Mouse (Mus musculus) lung, adult 2 months (tissue): Measurements from ENCODE around the gene Gm26566. TPM values are rescaled to one million over a fixed set of nuclear protein-coding genes. Genes with fewer than 3 reads are reported as not detected.

Experiments used
- DNase-seq: peaks from one replicate; pipeline ENCODE4 v3.0.0; 2022
- H3K4me1 ChIP-seq: fragments of 200-500 bp; 2 replicates; pipeline ENCODE4 v1.6.1; 2011; ENCODE audit warnings: low read length; ENCODE audit not compliant: control insufficient read depth, insufficient read depth
- H3K4me3 ChIP-seq: fragments of 200-500 bp; replicated peaks from 2 replicates; pipeline ENCODE3; 2011; ENCODE audit warnings: low read depth, mild to moderate bottlenecking, control low read depth, low read length; ENCODE audit errors: extremely low read depth
- CTCF ChIP-seq: fragments of 200-500 bp; IDR thresholded peaks from 2 replicates; pipeline ENCODE4 v1.5.1; 2011; ENCODE audit warnings: mild to moderate bottlenecking, low read length, control low read depth; ENCODE audit not compliant: insufficient read depth
- POLR2A ChIP-seq: fragments of 200-500 bp; IDR thresholded peaks from 2 replicates; pipeline ENCODE4 v1.6.1; 2011; ENCODE audit warnings: low read depth, mild to moderate bottlenecking, control low read depth, low read length, borderline replicate concordance; ENCODE audit errors: extremely low read depth
- WGBS: fragments of 180-500 bp; shearing (Covaris S2); methylation state at CpG from one replicate; pipeline ENCODE4 v1.1.7; 2018; 5-methylcytosine and 5-hydroxymethylcytosine counted together
- polyA plus RNA-seq: library from polyadenylated mRNA; depleted of rRNA; stranded (reverse); fragments of >200 nt; gene quantifications from 2 replicates; pipeline ENCODE4 v1.2.3, GENCODE M21; 2012

The Gm26566 gene
- polyA plus RNA-seq, 1 experiment: 0.19 TPM

DNA sequence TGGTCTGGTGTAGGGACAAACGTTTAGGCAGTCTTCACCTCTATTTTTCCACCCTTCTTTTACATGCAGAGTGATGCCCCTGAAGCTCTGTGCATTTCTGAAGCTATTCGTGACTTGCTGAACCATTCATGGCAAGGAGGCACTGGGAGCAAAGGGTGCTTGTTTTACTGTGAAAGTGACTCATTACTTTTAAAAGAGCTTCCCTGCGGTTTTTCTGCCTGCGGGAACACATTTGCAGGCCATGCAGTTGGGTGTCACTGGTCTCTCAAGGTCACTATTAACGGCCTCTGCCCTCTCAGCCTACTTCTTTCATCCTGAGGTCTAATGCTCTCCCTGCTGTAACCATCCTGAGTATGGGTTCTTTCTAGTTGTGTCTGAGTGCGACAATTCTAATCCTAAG lies 24.5 kb upstream of the Gm26566 start:
- no peak overlapping the region for H3K4me3 ChIP-seq
- 66% methylated on average over 6 of the region's 6 CpGs for WGBS
- no peak for TF ChIP-seq POLR2A
- TF ChIP-seq CTCF: no peak
- H3K4me1 ChIP-seq: no peaks in the 10 kb centered on the region
- DNase-seq: no peak

DNA sequence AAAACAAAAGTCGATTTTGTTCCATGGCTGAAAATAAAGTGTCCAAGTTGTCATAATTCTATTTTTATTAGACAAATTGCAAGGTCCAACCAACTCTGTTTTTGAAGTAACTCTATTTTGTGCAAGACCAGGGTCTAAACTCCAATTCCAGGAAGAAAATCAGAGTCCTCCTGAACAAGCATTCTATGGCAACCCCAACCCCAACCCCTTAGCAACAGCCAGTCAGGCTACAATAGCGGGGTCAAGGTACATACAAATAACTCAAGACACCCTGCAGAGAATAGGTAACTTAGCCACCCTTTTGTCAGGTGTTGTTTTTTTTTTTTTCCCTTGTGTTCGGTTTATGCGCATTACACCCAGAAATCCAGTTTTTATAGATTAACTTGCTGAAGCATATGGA lies 23.9 kb upstream of the Gm26566 start:
- no peak for TF ChIP-seq POLR2A
- TF ChIP-seq CTCF: no peak
- WGBS: 81% methylated on average over 4 of the region's 4 CpGs
- Histone ChIP-seq H3K4me1 (no peaks in the 10 kb centered on the region), H3K4me3 (no peak overlapping the region)
- no peak for DNase-seq

DNA sequence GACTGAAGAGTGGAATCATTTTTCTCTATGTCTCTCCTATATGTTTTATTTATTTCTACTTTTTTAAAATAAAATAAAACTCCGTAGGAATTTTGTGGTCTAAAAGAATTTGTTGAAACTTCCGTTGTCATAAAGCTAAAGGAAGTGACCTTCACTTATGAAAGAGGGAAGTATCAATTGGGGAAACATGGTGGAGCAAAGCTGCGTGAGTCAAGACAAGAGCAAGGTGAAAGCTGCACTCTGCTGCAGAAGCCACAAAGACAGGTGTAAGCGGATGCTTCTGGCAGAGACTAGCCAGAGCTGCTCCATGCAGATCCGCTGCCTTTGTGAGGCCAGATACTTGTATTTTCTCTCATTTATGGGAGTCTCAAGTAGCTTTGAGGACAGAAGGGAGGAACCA lies 22.8 kb upstream of the Gm26566 start:
- TF ChIP-seq POLR2A: no peak
- no peak for TF ChIP-seq CTCF
- 68% methylated on average over 5 of the region's 5 CpGs for WGBS
- H3K4me1 ChIP-seq: no peaks in the 10 kb centered on the region
- no peak for DNase-seq
- no peak overlapping the region for H3K4me3 ChIP-seq

DNA sequence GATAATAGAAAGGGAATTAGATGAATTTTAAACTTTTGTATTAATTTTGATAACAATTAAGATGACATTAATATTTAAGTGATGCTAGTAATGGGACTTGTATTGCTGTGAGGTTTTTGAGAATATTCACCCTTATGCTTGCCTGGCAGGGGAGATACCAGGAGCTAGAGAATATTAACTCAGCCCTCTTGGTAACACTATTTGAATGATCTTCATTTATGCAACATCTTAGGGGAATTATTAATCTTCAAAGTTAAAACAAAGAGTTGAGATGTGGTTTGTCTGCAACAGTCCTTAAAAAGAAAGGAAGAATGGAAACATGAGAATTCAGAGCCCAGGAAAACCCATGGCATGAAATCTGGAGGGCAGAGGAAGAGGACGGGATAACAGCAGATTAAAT lies 22.3 kb upstream of the Gm26566 start:
- DNase-seq: no peak
- 92% methylated on average over 1 of the region's 1 CpGs for WGBS
- TF ChIP-seq POLR2A (no peak), CTCF (no peak)
- Histone ChIP-seq H3K4me3 (no peak overlapping the region), H3K4me1 (no peaks in the 10 kb centered on the region)

DNA sequence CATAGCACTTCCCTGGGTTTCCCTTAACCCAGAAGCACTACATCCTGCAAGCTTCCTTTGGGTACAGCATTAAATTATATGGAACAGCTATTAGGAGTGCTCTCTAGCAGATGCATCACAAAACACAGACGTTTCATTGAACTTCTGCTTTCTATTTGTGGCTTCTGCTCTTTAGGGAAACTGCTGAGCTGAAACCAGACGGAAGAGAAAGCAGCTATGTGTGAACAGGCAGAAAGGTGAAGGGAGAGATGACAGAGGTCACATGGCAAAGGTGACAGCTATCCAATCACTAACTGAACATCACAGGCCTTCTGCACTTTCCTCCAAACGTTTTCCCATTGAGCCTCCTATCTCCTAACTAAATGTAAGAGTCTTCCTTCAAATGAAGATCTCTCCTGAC lies 15.7 kb upstream of the Gm26566 start:
- 29% methylated on average over 3 of the region's 3 CpGs for WGBS
- DNase-seq: no peak
- TF ChIP-seq POLR2A (no peak), CTCF (no peak)
- Histone ChIP-seq H3K4me3 (no peak overlapping the region), H3K4me1 (no peaks in the 10 kb centered on the region)

DNA sequence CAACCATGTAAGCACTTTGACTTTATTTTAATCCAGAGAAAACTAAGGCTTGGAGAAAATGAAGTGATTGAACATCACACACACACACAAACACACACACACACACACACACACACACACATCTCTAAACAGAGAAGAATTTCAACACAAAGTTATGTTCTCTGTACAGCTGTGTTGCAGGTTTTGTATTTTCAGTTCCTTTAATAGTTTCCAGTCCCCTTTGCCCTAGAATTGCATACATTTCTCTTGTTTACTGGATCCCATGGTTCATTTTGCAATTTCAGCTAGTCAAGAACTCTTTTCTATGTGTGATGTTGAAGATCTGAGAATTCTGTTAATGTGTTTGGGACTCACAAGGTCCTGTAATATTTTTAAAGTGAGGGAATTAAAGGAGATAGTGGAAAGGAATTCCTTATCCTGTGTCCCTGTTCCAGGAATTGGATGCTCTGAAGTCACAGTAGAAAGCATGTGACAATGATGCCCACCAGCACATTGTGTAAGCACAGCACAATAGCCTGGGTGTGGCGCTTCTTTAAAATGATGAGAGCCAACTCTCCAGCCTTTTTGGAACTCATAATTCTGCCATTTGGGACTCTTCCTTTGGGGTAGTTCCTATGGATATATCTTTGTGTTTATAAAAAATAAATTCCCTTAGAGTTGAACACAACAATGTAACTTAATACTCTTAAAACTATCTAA lies 14.3 kb upstream of the Gm26566 start:
- Histone ChIP-seq H3K4me1 (no peaks in the 10 kb centered on the region), H3K4me3 (no peak overlapping the region)
- 74% methylated on average over 1 of the region's 1 CpGs for WGBS
- DNase-seq: no peak
- TF ChIP-seq POLR2A: no peak
- TF ChIP-seq CTCF: no peak

DNA sequence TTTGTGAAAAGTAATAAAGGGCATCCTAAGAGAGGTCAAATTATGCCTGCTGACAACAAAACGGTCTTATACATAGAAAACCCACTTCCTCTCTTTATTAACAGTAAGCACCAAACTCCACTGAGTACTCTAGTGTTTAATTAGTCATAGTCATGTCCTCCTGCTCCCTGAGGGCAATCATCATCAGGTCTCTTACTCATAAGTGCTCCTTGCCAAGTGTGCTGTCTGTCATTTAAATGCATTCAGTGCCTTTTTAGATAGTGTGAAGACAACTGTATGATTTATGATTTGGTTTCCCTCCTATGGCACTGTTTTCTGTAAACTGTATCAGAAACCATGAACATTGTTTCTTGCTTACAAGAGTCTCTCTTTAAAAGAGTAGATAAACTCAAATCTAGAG lies 7.3 kb upstream of the Gm26566 start:
- TF ChIP-seq POLR2A (no peak), CTCF (no peak)
- 38% methylated on average over 1 of the region's 1 CpGs for WGBS
- Histone ChIP-seq H3K4me3 (no peak overlapping the region), H3K4me1 (peaks cover 15% of the 10 kb centered on the region)
- DNase-seq: no peak

DNA sequence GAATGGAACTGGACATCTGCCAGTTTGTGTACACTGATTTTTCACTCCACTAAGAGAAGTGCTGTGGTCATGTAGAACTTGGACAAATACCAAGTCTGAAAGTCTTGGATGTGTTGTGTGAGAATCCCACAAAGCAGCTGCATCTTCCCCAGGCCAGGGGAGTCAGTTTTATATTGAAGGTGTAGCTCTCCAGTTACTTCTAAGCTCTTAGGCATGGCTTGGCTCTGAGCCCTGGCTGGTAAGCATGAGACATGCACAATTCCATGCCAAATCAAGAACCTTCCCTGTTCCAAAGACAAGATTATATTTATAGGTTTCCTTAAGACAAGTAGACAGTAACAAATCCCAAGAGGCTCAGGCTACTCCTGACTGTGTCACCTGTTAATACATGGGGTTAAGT lies 6.5 kb upstream of the Gm26566 start:
- DNase-seq: no peak
- no peak for TF ChIP-seq CTCF
- no peak for TF ChIP-seq POLR2A
- no peak overlapping the region for H3K4me3 ChIP-seq
- peaks cover 16% of the 10 kb centered on the region for H3K4me1 ChIP-seq

DNA sequence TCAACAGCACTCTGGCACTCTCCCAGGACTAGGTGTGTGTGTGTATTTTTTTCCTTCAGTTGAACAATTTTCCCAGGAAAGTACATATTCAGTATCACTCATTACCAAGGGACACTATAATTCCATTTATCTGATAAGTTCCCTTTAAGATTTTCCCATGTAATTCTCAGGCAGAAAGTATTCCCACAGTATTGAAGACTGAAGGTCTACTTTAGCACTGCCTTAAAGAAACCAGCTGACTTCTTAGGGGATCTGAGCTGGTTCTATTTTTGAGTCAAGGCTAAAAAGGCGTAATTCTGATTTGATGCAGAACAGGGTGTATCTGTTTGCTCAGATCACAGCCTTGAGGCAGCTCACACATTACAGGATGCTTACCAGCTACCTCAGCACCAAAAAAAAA lies 2.9 kb upstream of the Gm26566 start:
- no peak overlapping the region for H3K4me3 ChIP-seq
- H3K4me1 ChIP-seq: peaks cover 26% of the 10 kb centered on the region
- no peak for DNase-seq
- WGBS: 5% methylated on average over 1 of the region's 1 CpGs
- TF ChIP-seq CTCF (no peak), POLR2A (no peak)

DNA sequence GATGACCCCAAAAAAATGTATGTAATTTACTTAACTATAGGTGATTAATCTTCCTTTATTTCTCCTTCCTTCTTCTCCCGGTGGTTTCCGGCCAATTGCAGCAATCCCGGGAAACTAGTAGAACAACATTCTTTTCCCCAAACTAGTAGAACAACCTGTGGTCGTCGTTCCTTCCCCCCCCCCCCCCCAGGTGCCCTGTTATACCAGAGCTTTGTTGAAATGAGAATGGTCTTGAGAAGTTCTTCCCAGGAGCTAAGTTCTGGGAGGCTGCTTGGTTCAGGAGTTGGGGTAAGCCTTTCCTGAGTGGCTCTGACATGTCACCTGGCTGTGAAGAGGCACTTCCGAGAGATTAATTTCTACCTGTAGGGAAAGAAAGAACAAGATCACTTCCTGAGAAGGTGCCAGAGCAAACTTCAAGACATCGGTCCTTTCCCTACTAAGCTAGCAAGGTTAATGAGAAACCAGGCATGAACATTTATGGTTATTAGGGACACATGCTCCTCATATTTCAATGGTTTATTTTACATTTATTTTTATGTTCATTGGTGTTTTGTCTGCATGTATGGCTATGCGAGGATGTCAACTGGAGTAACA lies 2.0 kb downstream of the Gm26566 start:
- no peak for TF ChIP-seq POLR2A
- no peak for TF ChIP-seq CTCF
- whole genome bisulfite sequencing: 41% methylated on average over 8 of the region's 8 CpGs
- H3K4me3 ChIP-seq: no peak overlapping the region
- H3K4me1 ChIP-seq: peaks cover 15% of the 10 kb centered on the region
- DNase-seq: no peak
